Mouse (Mus musculus): Measurements from ENCODE around the gene Mdfi.

Mdfi gene

GRCm38 (mm10) chr17:47847985-47848384 lies 13.5 kb upstream of the Mdfi start:
- DNase-seq (ENCODE audit: low spot score): no peak

GRCm38 (mm10) chr17:47845609-47846008 lies 11.1 kb upstream of the Mdfi start:
- DNase-seq (ENCODE audit: low spot score): no peak

- DNase-seq (ENCODE audit: low spot score): no peak
These were observed 9.0 kb upstream of the Mdfi start for GRCm38 (mm10) chr17:47843465-47843864.

- no peak for DNase-seq (ENCODE audit: low spot score)
These were observed 7.6 kb upstream of the Mdfi start for GRCm38 (mm10) chr17:47841931-47842623.

GRCm38 (mm10) chr17:47841521-47841920 lies 7.0 kb upstream of the Mdfi start:
- DNase-seq (ENCODE audit: low spot score): no peak

GRCm38 (mm10) chr17:47837808-47838207 lies 3.3 kb upstream of the Mdfi start:
- no peak for DNase-seq (ENCODE audit: low spot score)

- peak; percentile 51 for DNase-seq (ENCODE audit: low spot score)
These were observed 636 bp downstream of the Mdfi start for GRCm38 (mm10) chr17:47833628-47834481.

GRCm38 (mm10) chr17:47833029-47833627 lies 1.4 kb downstream of the Mdfi start:
- DNase-seq (ENCODE audit: low spot score): peak; percentile 80

- DNase-seq (ENCODE audit: low spot score): no peak
These were observed 1.9 kb downstream of the Mdfi start for GRCm38 (mm10) chr17:47832501-47833028.

- DNase-seq (ENCODE audit: low spot score): no peak
These were observed 2.7 kb downstream of the Mdfi start for GRCm38 (mm10) chr17:47831772-47832171.

GRCm38 (mm10) chr17:47831161-47831560 lies 3.3 kb downstream of the Mdfi start:
- DNase-seq (ENCODE audit: low spot score): peak; percentile 73

- no peak for DNase-seq (ENCODE audit: low spot score)
These were observed 13.2 kb downstream of the Mdfi start for GRCm38 (mm10) chr17:47821339-47821738.

- no peak for DNase-seq (ENCODE audit: low spot score)
These were observed 16.3 kb downstream of the Mdfi start for GRCm38 (mm10) chr17:47818038-47818725.

GRCm38 (mm10) chr17:47815446-47815845 lies 19.0 kb downstream of the Mdfi start:
- no peak for DNase-seq (ENCODE audit: low spot score)

- peak; percentile 74 for DNase-seq (ENCODE audit: low spot score)
These were observed 20.0 kb downstream of the Mdfi start for GRCm38 (mm10) chr17:47814496-47814895.

GRCm38 (mm10) chr17:47813616-47814015 lies 20.9 kb downstream of the Mdfi start:
- peak; percentile 56 for DNase-seq (ENCODE audit: low spot score)

GRCm38 (mm10) chr17:47812200-47812599 lies 22.3 kb downstream of the Mdfi start:
- DNase-seq (ENCODE audit: low spot score): no peak

- no peak for DNase-seq (ENCODE audit: low spot score)
These were observed 23.2 kb downstream of the Mdfi start for GRCm38 (mm10) chr17:47811265-47811800.

- DNase-seq (ENCODE audit: low spot score): no peak
These were observed 28.3 kb downstream of the Mdfi start for GRCm38 (mm10) chr17:47806230-47806629.

- DNase-seq (ENCODE audit: low spot score): peak; percentile 80
These were observed 29.2 kb downstream of the Mdfi start for GRCm38 (mm10) chr17:47805047-47805835.

GRCm38 (mm10) chr17:47803662-47804061 lies 30.8 kb downstream of the Mdfi start:
- no peak for DNase-seq (ENCODE audit: low spot score)
